Mouse (Mus musculus): ENCODE measurements around the gene Barx1. TPM values are rescaled to one million over a fixed set of nuclear protein-coding genes. Genes with fewer than 3 reads are reported as not detected.

The Barx1 gene
- polyA plus RNA-seq, 1 experiment from 2014 or later, result 0.57 TPM

DNA sequence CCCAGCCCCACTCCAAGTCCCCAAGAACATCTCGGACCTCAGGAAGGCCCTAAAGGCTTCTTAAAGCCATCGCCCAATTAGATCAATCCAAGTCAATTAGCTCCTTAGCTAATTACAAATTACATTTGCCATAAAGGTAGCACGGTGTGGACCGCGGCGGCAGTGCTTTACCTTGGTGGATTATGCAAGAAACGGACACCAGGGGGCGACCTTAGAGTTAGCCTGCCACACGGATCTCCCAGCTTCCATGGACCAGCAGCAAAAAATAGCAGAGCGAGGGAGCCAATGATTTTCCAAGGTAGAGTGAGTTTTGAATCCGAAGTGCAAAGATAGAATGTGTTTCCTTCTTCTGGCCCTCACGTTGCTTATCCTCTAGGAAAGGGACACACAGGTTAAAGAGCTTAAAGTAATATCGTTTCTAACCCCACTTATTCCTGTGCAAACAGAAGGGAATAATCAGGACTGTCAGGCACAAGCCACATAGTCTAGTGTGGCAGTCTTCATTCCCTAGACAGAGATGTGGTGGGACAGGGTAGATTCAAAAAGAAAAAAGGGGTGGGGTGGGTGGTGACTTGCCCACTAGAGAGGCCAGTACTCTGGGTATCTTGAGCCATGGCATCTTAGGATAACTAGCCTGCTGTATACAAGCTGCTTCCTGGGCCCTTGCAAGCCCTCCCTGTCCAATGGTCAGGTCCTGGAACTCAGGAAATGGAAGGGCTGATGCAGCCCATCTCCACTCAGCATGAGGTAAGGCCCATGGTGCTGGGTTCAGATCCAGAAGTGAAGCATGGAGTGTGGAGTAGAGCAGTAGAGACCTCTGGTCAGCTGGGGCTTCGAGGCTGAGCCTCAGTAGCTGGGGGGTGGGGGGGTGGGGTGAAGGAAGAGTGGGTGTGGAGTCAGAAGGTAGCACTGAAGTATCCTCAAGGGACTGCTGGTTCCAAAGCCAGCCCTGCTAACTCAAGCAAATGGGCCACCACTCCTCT lies 8.7 kb upstream of the Barx1 start:
- peaks cover 62% of the 10 kb centered on the region for H3K27me3 ChIP-seq (ENCODE audit: control insufficient read depth, insufficient read depth, low read length)
- no peak overlapping the region for H3K4me2 ChIP-seq (ENCODE audit: low read length)
- no peak for ATAC-seq (ENCODE audit: insufficient number of reproducible peaks, insufficient read depth, low FRiP score, low read depth)
- H3K36me3 ChIP-seq (ENCODE audit: control insufficient read depth, insufficient read depth, low read length), result no peaks in the 10 kb centered on the region
- H3K9me3 ChIP-seq (ENCODE audit: control insufficient read depth, low read length), result no peaks in the 10 kb centered on the region
- peaks cover 0 to 9% of the 10 kb centered on the region in 2 experiments; a peak in 3 of 4 replicates for H3K4me1 ChIP-seq (ENCODE audit: control insufficient read depth in 2 of 2, insufficient read depth in 2 of 2, low read length in 2 of 2)
- no peak overlapping the region for H3K4me3 ChIP-seq (ENCODE audit: control insufficient read depth in 1 of 2, insufficient read depth in 1 of 2, low read depth in 1 of 2, low read length in 2 of 2)
- 9% methylated on average over 14 of the region's 14 CpGs for WGBS
- H3K9ac ChIP-seq (ENCODE audit: low read length), result no peak overlapping the region
- H3K27ac ChIP-seq (replicated peaks in 1 of 2; ENCODE audit: control insufficient read depth in 1 of 2, insufficient read depth in 1 of 2, low read depth in 2 of 2, low read length in 2 of 2), result no peak overlapping the region

DNA sequence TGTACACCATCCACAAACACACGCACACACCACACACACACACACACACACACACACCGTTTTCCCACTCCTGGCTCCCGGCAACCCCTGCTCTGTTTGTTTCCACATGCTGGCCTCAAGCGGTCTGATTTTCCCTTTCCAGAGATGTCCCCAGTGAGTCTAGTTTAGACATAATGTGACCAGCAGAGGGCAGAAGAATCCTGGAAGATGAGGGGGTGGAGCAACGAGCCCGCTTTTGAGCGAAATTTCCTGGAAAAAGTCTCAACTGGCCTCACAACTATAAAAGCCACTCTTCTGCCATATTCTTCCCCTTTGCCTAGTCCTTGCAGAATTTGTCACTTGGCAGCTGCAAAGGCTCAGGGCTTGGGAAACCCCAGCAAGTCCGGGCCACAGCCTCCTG lies 7.2 kb upstream of the Barx1 start:
- H3K27ac ChIP-seq (replicated peaks in 1 of 2; ENCODE audit: control insufficient read depth in 1 of 2, insufficient read depth in 1 of 2, low read depth in 2 of 2, low read length in 2 of 2), result no peak overlapping the region

DNA sequence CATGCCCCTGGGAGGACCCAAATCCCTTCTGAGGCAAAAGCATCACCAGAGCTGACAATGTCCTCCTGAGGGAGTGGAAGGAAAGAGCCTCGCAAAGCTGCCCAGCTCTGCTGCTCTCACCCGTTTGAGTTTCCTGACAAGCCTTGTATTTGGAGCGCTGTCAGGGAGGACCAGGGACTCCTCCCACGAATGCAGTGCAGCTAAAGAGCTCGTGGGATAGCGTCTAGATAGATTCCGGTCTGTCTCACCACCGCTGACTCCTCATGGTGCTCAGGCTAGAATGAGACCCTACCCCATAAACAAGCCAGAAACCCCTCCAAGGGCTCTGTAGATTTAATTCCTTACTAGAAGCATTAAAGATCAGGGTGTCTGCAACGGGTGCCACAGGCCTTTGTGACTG lies 5.0 kb upstream of the Barx1 start:
- Histone ChIP-seq H3K27me3 (ENCODE audit: control insufficient read depth, insufficient read depth, low read length) (peaks cover 84% of the 10 kb centered on the region), H3K4me3 (ENCODE audit: control insufficient read depth in 1 of 2, insufficient read depth in 1 of 2, low read depth in 1 of 2, low read length in 2 of 2) (no peak overlapping the region), H3K4me2 (ENCODE audit: low read length) (no peak overlapping the region), H3K4me1 (ENCODE audit: control insufficient read depth in 2 of 2, insufficient read depth in 2 of 2, low read length in 2 of 2) (peaks cover 3 to 27% of the 10 kb centered on the region in 2 experiments), H3K9ac (ENCODE audit: low read length) (no peak overlapping the region), H3K9me3 (ENCODE audit: control insufficient read depth, low read length) (no peaks in the 10 kb centered on the region), H3K27ac (replicated peaks in 1 of 2; ENCODE audit: control insufficient read depth in 1 of 2, insufficient read depth in 1 of 2, low read depth in 2 of 2, low read length in 2 of 2) (no peak overlapping the region), H3K36me3 (ENCODE audit: control insufficient read depth, insufficient read depth, low read length) (no peaks in the 10 kb centered on the region)
- no peak for ATAC-seq (ENCODE audit: insufficient number of reproducible peaks, insufficient read depth, low FRiP score, low read depth)
- 4% methylated on average over 9 of the region's 9 CpGs for WGBS

More for the DNA sequence above, 7.2 kb upstream of the Barx1 start:
- Histone ChIP-seq H3K36me3 (ENCODE audit: control insufficient read depth, insufficient read depth, low read length) (no peaks in the 10 kb centered on the region), H3K4me2 (ENCODE audit: low read length) (no peak overlapping the region), H3K9me3 (ENCODE audit: control insufficient read depth, low read length) (no peaks in the 10 kb centered on the region), H3K4me1 (ENCODE audit: control insufficient read depth in 2 of 2, insufficient read depth in 2 of 2, low read length in 2 of 2) (peaks cover 3 to 23% of the 10 kb centered on the region in 2 experiments), H3K9ac (ENCODE audit: low read length) (no peak overlapping the region), H3K27me3 (ENCODE audit: control insufficient read depth, insufficient read depth, low read length) (peaks cover 76% of the 10 kb centered on the region), H3K4me3 (ENCODE audit: control insufficient read depth in 1 of 2, insufficient read depth in 1 of 2, low read depth in 1 of 2, low read length in 2 of 2) (no peak overlapping the region)
- WGBS, result 2% methylated on average over 8 of the region's 8 CpGs
- ATAC-seq (ENCODE audit: insufficient number of reproducible peaks, insufficient read depth, low FRiP score, low read depth), result no peak

GRCm38 (mm10) chr13:48658588-48659253 lies 4.1 kb upstream of the Barx1 start:
- H3K27me3 ChIP-seq (ENCODE audit: control insufficient read depth, insufficient read depth, low read length), result peaks cover 85% of the 10 kb centered on the region
- H3K4me1 ChIP-seq (ENCODE audit: control insufficient read depth in 2 of 2, insufficient read depth in 2 of 2, low read length in 2 of 2), result peaks cover 3 to 32% of the 10 kb centered on the region in 2 experiments
- peak overlapping the region in 1 of 2 experiments; percentile 18; a peak in 2 of 4 replicates for H3K4me3 ChIP-seq (ENCODE audit: control insufficient read depth in 1 of 2, insufficient read depth in 1 of 2, low read depth in 1 of 2, low read length in 2 of 2)
- no peaks in the 10 kb centered on the region for H3K36me3 ChIP-seq (ENCODE audit: control insufficient read depth, insufficient read depth, low read length)
- H3K9me3 ChIP-seq (ENCODE audit: control insufficient read depth, low read length), result no peaks in the 10 kb centered on the region
- H3K27ac ChIP-seq (replicated peaks in 1 of 2; ENCODE audit: control insufficient read depth in 1 of 2, insufficient read depth in 1 of 2, low read depth in 2 of 2, low read length in 2 of 2), result no peak overlapping the region
- no peak for ATAC-seq (ENCODE audit: insufficient number of reproducible peaks, insufficient read depth, low FRiP score, low read depth)
- H3K9ac ChIP-seq (ENCODE audit: low read length), result no peak overlapping the region
- H3K4me2 ChIP-seq (ENCODE audit: low read length), result peak overlapping the region; percentile 55
- WGBS, result 1% methylated on average over 33 of the region's 33 CpGs

DNA sequence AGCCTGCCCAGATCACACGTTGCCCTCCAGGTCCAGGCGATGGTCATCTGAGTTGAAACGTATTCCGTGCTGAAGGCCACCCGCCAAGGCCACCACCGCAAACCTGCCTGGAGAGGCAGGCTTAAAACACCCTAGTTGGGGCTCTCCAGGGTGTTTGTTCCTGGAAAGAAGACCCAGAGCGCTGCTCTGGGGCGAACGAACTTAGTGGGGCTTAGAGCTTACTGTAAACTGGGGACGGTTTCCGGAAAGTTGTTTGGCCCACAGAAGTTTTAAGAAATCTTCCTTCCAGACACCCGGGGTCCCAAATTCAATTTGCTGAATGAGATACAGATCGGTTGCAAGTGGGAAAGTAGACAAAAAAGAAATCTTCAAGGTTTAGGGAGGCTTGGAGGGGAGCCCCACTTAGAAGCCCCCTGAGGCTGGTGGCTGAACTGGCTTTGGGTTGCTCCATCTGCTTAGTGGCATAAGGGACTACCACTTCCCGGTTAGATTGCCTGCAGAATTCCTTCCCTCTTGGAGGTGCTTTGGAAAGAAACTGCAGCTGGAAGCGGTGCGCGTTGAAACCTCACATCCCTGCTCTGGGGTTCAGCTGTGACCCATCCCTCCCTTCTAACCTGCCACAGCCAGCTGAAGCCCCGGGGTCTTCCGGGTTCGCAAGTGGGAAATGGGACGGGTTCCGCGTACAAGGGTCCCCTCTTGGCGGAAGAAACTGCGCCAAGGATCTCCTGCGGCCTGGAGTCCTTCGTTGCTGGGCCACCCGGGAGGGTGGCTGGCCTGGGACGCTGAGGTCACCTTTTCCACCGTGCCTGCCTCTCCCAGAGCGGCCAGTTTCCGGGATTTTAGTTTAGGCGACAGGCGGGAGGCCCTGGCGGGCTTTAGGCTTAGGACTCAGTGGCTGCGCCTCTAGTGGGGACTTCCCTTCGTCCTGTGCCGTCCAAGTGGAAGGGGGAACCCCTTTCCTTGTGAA lies 3.3 kb upstream of the Barx1 start:
- no peak for ATAC-seq (ENCODE audit: insufficient number of reproducible peaks, insufficient read depth, low FRiP score, low read depth)
- peaks cover 3 to 32% of the 10 kb centered on the region in 2 experiments for H3K4me1 ChIP-seq (ENCODE audit: control insufficient read depth in 2 of 2, insufficient read depth in 2 of 2, low read length in 2 of 2)
- H3K27ac ChIP-seq (replicated peaks in 1 of 2; ENCODE audit: control insufficient read depth in 1 of 2, insufficient read depth in 1 of 2, low read depth in 2 of 2, low read length in 2 of 2), result no peak overlapping the region
- 2% methylated on average over 38 of the region's 38 CpGs for WGBS
- H3K9ac ChIP-seq (ENCODE audit: low read length), result no peak overlapping the region
- peak overlapping the region; percentile 13 to 31; a peak in 3 of 4 replicates for H3K4me3 ChIP-seq (ENCODE audit: control insufficient read depth in 1 of 2, insufficient read depth in 1 of 2, low read depth in 1 of 2, low read length in 2 of 2)
- H3K9me3 ChIP-seq (ENCODE audit: control insufficient read depth, low read length), result no peaks in the 10 kb centered on the region
- H3K4me2 ChIP-seq (ENCODE audit: low read length), result peak overlapping the region; percentile 55
- no peaks in the 10 kb centered on the region for H3K36me3 ChIP-seq (ENCODE audit: control insufficient read depth, insufficient read depth, low read length)
- peaks cover 89% of the 10 kb centered on the region for H3K27me3 ChIP-seq (ENCODE audit: control insufficient read depth, insufficient read depth, low read length)

GRCm38 (mm10) chr13:48660221-48660734 lies 2.5 kb upstream of the Barx1 start:
- peak overlapping the region in 1 of 2 experiments; percentile 31; a peak in 2 of 4 replicates for H3K4me3 ChIP-seq (ENCODE audit: control insufficient read depth in 1 of 2, insufficient read depth in 1 of 2, low read depth in 1 of 2, low read length in 2 of 2)
- peaks cover 91% of the 10 kb centered on the region for H3K27me3 ChIP-seq (ENCODE audit: control insufficient read depth, insufficient read depth, low read length)
- no peak overlapping the region for H3K27ac ChIP-seq (replicated peaks in 1 of 2; ENCODE audit: control insufficient read depth in 1 of 2, insufficient read depth in 1 of 2, low read depth in 2 of 2, low read length in 2 of 2)
- 5% methylated on average over 11 of the region's 11 CpGs for WGBS
- H3K9ac ChIP-seq (ENCODE audit: low read length), result no peak overlapping the region
- peak overlapping the region; percentile 55 for H3K4me2 ChIP-seq (ENCODE audit: low read length)
- H3K4me1 ChIP-seq (ENCODE audit: control insufficient read depth in 2 of 2, insufficient read depth in 2 of 2, low read length in 2 of 2), result peaks cover 3 to 32% of the 10 kb centered on the region in 2 experiments
- no peaks in the 10 kb centered on the region for H3K36me3 ChIP-seq (ENCODE audit: control insufficient read depth, insufficient read depth, low read length)
- no peak for ATAC-seq (ENCODE audit: insufficient number of reproducible peaks, insufficient read depth, low FRiP score, low read depth)
- H3K9me3 ChIP-seq (ENCODE audit: control insufficient read depth, low read length), result no peaks in the 10 kb centered on the region

Measured in heart, embryonic 14.5 days (tissue).